Mouse (Mus musculus) forebrain, embryonic 14.5 days (tissue): ENCODE data around the gene Izumo4. TPM values are rescaled to one million over a fixed set of nuclear protein-coding genes. Genes with fewer than 3 reads are reported as not detected.

ENCODE experiments used
- ATAC-seq: fragments of 200-750 bp; cut with Nextera tagmentation; 2 replicates; pipeline ENCODE4 v1.8.0; 2017; ENCODE audit warnings: mild to moderate bottlenecking, moderate library complexity
- DNase-seq: peaks from one replicate; pipeline ENCODE4 v3.0.0-alpha.2; 2015; ENCODE audit warnings: low spot score
- H3K27ac ChIP-seq: fragments of 300-500 bp; sonication (generic); 2 replicates; pipeline ENCODE4 v1.5.1; 2014; ENCODE audit warnings: low read depth, mild to moderate bottlenecking, control low read depth, low read length, moderate library complexity
- H3K27me3 ChIP-seq: fragments of 300-500 bp; sonication (generic); replicated peaks from 2 replicates; pipeline ENCODE4 v1.6.1; 2014; ENCODE audit warnings: low read length, control low read depth, mixed read lengths; ENCODE audit not compliant: control insufficient read depth, insufficient read depth
- H3K36me3 ChIP-seq: fragments of 300-500 bp; sonication (generic); 2 replicates; pipeline ENCODE4 v1.6.1; 2014; ENCODE audit warnings: low read length, control low read depth; ENCODE audit not compliant: control insufficient read depth, insufficient read depth
- H3K4me1 ChIP-seq: fragments of 300-500 bp; sonication (generic); 2 replicates; pipeline ENCODE4 v1.6.1; 2014; ENCODE audit warnings: antibody characterized with exemption, low read length, control low read depth; ENCODE audit not compliant: control insufficient read depth, insufficient read depth
- H3K4me2 ChIP-seq: fragments of 300-500 bp; sonication (generic); 2 replicates; pipeline ENCODE4 v1.6.1; 2014; ENCODE audit warnings: mild to moderate bottlenecking, control low read depth, low read length
- H3K4me3 ChIP-seq: fragments of 300-500 bp; sonication (generic); 2 replicates; pipeline ENCODE4 v1.5.1; 2014; ENCODE audit warnings: low read depth, low read length, control low read depth
- H3K9ac ChIP-seq: fragments of 300-500 bp; sonication (generic); 2 replicates; pipeline ENCODE4 v1.6.1; 2014; ENCODE audit warnings: mild to moderate bottlenecking, low read length, control low read depth, moderate library complexity
- H3K9me3 ChIP-seq: fragments of 300-500 bp; sonication (generic); replicated peaks from 2 replicates; pipeline ENCODE4 v1.6.1; 2016; ENCODE audit warnings: low read length, control low read depth, mixed read lengths; ENCODE audit not compliant: control insufficient read depth
- WGBS: fragments of 180-500 bp; shearing (Covaris S2); extraction: QIAGEN DNeasy Blood & Tissue Kit; methylation state at CpG from one replicate; pipeline ENCODE4 v1.1.7; 2014; 5-methylcytosine and 5-hydroxymethylcytosine counted together
- polyA plus RNA-seq: library from polyadenylated mRNA; unstranded; fragments of >200 nt; fragmentation: Nextera tagmentation; extraction: Ambion mirVana; gene quantifications from 2 replicates; pipeline ENCODE4 v1.2.1, GENCODE M21; 2014

Izumo4 gene
- polyA plus RNA-seq, 1 experiment from 2014 or later: 21.5 TPM

DNA sequence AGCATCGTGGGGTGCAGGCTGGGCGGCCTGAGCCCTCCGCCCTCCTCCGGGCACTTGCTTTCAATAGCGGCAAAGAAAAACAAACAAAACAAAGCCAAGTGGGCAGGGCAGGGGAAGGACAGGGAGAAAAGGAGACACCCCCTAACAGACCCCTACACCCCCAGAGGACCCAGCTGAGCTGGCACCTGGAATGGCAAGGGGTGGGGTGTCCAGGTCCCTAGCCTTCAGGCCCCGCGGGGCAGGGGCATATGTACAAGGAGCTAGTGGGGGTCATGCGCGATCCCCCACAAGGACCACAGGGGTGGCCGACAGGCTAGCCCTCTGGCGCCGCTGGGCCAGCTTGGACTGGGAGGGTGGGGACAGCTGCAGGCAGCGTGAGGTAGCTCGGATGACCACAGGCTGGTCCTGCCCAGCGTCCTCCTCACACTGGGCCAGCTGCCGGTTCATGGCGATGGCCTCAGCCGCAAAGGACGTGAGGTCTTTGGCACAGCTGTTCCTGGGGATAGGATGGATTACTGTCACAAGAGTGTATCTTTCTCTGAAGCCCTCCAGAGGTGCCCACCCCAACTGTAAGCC, 35.1 kb upstream of the Izumo4 start:
- no peaks in the 10 kb centered on the region; the same call in 1 of the 2 replicates for H3K4me1 ChIP-seq
- ATAC-seq (no peak), DNase-seq (no peak)
- WGBS: 89% methylated on average over 19 of the region's 19 CpGs
- no peaks in the 10 kb centered on the region for H3K9me3 ChIP-seq
- H3K4me2 ChIP-seq: no peak overlapping the region
- H3K27ac ChIP-seq: no peak overlapping the region
- H3K27me3 ChIP-seq: no peaks in the 10 kb centered on the region
- no peak overlapping the region for H3K4me3 ChIP-seq
- H3K9ac ChIP-seq: no peak overlapping the region
- peaks cover 67% of the 10 kb centered on the region for H3K36me3 ChIP-seq

- ATAC-seq (no peak), DNase-seq (no peak)
- Histone ChIP-seq H3K9me3 (no peaks in the 10 kb centered on the region), H3K27ac (no peak overlapping the region), H3K4me3 (no peak overlapping the region), H3K27me3 (no peaks in the 10 kb centered on the region), H3K9ac (no peak overlapping the region), H3K4me1 (peaks cover 4% of the 10 kb centered on the region), H3K36me3 (peaks cover 84% of the 10 kb centered on the region), H3K4me2 (no peak overlapping the region)
- WGBS: 85% methylated on average over 11 of the region's 11 CpGs
These were observed 33.4 kb upstream of the Izumo4 start for GRCm38 (mm10) chr10:80668614-80669013.

GRCm38 (mm10) chr10:80669018-80669417, 33.0 kb upstream of the Izumo4 start:
- no peak overlapping the region for H3K4me2 ChIP-seq
- H3K27me3 ChIP-seq: no peaks in the 10 kb centered on the region
- H3K4me3 ChIP-seq: no peak overlapping the region
- DNase-seq (no peak), ATAC-seq (no peak)
- no peak overlapping the region for H3K27ac ChIP-seq
- H3K4me1 ChIP-seq: peaks cover 8% of the 10 kb centered on the region
- no peak overlapping the region for H3K9ac ChIP-seq
- WGBS: 94% methylated on average over 12 of the region's 12 CpGs
- peaks cover 84% of the 10 kb centered on the region for H3K36me3 ChIP-seq
- H3K9me3 ChIP-seq: no peaks in the 10 kb centered on the region

DNA sequence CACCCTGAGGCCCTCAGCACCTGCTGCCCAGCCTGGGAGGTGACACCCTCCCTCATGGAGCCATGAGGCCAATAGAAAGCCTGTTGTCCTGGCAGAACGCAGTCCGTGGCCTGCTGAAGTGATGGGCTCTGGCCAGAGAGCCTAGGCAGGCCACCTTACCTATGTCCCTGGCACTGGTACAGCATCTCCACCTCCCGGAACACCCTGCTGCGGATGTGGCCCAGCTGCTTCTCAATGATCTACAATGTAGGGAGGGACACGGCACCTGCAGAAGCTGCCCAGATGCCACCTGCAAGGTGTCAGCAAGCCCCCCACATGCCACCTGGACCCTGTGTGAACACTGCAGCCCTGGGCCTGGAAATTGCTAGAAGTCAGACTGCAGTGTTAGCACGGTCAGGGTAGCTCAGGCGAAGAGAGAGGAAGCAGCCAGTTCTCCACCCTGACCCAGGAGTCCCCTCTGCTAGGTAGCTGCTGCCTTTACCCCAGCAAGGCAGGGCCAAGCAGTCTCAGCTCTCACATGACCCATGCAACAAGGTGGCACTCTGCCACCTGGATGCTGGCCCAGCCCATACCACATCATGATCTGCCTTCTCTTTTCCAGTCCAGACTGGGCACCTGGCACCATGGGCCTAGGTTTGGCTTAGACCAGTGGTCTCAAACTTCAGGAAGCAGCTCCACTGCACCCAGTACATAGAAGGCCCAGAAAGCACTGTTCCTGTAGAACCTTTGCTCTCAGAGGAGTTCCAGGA, 32.1 kb upstream of the Izumo4 start:
- no peak for DNase-seq
- H3K27me3 ChIP-seq: no peaks in the 10 kb centered on the region

DNA sequence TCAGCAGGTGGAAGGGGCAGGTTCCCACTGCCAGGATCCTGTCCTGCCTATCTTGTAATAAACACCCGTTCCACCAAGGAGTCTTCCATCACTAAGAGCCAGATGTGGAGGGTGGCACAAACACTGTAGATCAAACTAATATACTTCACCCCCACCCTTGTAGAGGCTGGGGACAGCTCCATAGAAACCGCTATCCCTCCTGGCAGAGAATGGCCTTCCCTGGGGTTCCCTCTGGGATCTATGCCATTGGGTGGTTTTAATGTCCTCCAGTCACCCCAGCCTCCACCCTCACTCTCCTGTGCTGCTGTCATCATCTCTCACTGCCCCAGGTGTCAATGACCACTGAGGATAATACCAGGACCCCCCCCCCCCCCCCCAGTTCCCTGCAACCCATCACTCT, 31.5 kb upstream of the Izumo4 start:
- H3K9ac ChIP-seq: no peak overlapping the region
- 86% methylated on average over 2 of the region's 2 CpGs for WGBS

More for the DNA sequence above, 32.1 kb upstream of the Izumo4 start:
- Histone ChIP-seq H3K36me3 (peaks cover 84% of the 10 kb centered on the region), H3K9me3 (no peaks in the 10 kb centered on the region), H3K9ac (no peak overlapping the region), H3K4me2 (no peak overlapping the region), H3K27ac (no peak overlapping the region), H3K4me1 (peaks cover 17% of the 10 kb centered on the region), H3K4me3 (no peak overlapping the region)
- ATAC-seq: no peak
- 93% methylated on average over 7 of the region's 7 CpGs for WGBS

DNA sequence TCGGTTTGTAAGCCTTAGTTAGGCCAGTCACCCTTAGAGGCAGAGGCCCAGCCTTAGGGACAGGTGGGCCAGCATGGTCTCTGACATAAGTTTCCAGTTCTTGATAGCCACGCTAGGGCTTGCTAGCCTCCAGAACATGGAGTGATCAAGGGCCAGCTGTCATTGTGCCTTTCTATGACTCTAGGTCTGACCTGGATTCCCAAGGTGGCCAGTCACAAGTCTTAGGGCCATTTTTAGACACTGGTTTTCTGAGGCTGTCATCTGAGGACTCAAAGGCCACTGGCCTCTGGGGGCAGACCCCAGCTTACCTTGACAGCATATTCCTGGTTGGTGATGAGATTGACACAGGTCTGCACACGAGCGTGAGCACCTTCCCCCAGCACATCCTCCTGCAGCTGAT, 30.7 kb upstream of the Izumo4 start:
- no peaks in the 10 kb centered on the region for H3K27me3 ChIP-seq
- no peak overlapping the region for H3K4me3 ChIP-seq
- H3K9ac ChIP-seq: no peak overlapping the region
- ATAC-seq: no peak
- WGBS: 95% methylated on average over 4 of the region's 4 CpGs
- no peak overlapping the region for H3K4me2 ChIP-seq
- H3K4me1 ChIP-seq: peaks cover 21% of the 10 kb centered on the region
- DNase-seq: no peak
- peaks cover 74% of the 10 kb centered on the region for H3K36me3 ChIP-seq
- H3K9me3 ChIP-seq: no peaks in the 10 kb centered on the region
- H3K27ac ChIP-seq: no peak overlapping the region

More for the DNA sequence above, 31.5 kb upstream of the Izumo4 start:
- Histone ChIP-seq H3K36me3 (peaks cover 81% of the 10 kb centered on the region), H3K27ac (no peak overlapping the region), H3K4me2 (no peak overlapping the region), H3K4me3 (no peak overlapping the region), H3K4me1 (peaks cover 21% of the 10 kb centered on the region), H3K27me3 (no peaks in the 10 kb centered on the region), H3K9me3 (no peaks in the 10 kb centered on the region)
- ATAC-seq (no peak), DNase-seq (no peak)

- Histone ChIP-seq H3K36me3 (peaks cover 65% of the 10 kb centered on the region), H3K4me1 (peaks cover 24% of the 10 kb centered on the region), H3K27me3 (no peaks in the 10 kb centered on the region), H3K9ac (no peak overlapping the region), H3K4me2 (no peak overlapping the region), H3K27ac (no peak overlapping the region), H3K9me3 (no peaks in the 10 kb centered on the region), H3K4me3 (no peak overlapping the region)
- WGBS: 88% methylated on average over 11 of the region's 11 CpGs
- ATAC-seq: no peak
- DNase-seq: no peak
These were observed 29.9 kb upstream of the Izumo4 start for GRCm38 (mm10) chr10:80671936-80672690.

DNA sequence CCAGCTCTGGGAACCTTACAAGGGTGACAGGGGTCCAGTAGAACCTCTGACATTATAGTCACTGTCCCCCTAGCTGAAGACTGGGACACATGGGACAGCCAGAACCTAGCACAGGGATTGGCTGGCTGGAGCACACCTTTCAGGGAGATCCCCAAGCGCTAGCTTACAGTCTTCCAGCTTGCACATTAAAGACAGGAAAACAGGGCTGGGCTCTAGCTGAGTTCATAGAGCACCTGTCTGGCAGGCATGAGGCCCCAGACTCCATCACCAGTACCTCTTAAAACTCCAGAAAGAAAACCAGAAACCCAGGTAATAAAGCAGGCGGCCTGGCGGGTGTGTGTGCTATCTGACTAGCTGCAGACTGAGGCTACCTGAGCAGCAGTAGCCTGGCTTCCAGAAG, 28.3 kb upstream of the Izumo4 start:
- H3K4me3 ChIP-seq: peak overlapping the region; percentile 88; the same call in 1 of the 2 replicates
- peak overlapping the region; percentile 95 for H3K9ac ChIP-seq
- peak overlapping the region; percentile 95 for H3K4me2 ChIP-seq
- peaks cover 50% of the 10 kb centered on the region for H3K36me3 ChIP-seq
- peaks cover 40% of the 10 kb centered on the region for H3K4me1 ChIP-seq
- H3K9me3 ChIP-seq: no peaks in the 10 kb centered on the region
- H3K27ac ChIP-seq: no peak overlapping the region
- ATAC-seq (no peak), DNase-seq (no peak)
- H3K27me3 ChIP-seq: no peaks in the 10 kb centered on the region
- WGBS: 93% methylated on average over 3 of the region's 3 CpGs
